Mouse (Mus musculus) stomach, embryonic 16.5 days (tissue): ENCODE results near the gene 4921517D22Rik. TPM values are rescaled to one million over a fixed set of nuclear protein-coding genes. Genes with fewer than 3 reads are reported as not detected.
"Not testable (repeated sequence)": the region's sequence is repeated elsewhere in the genome, so short reads cannot be mapped to it uniquely, and the experiment has no call there.

Experiments used
- ATAC-seq: fragments of 200-750 bp; cut with Nextera tagmentation; 2 replicates; pipeline ENCODE4 v1.8.0; 2017; ENCODE audit warnings: moderate number of reproducible peaks, moderate TSS enrichment; ENCODE audit not compliant: insufficient read depth, low FRiP score
- H3K27ac ChIP-seq: fragments of 300-500 bp; sonication (generic); 2 replicates; pipeline ENCODE4 v1.5.1; 2014; ENCODE audit warnings: low read length
- H3K27me3 ChIP-seq: fragments of 300-500 bp; sonication (generic); 2 replicates; pipeline ENCODE4 v1.6.1; 2014; ENCODE audit warnings: low read length, control low read depth, mixed read lengths; ENCODE audit not compliant: control insufficient read depth, insufficient read depth
- H3K36me3 ChIP-seq: fragments of 300-500 bp; sonication (generic); 2 replicates; pipeline ENCODE4 v1.6.1; 2014; ENCODE audit warnings: low read length; ENCODE audit not compliant: control insufficient read depth, insufficient read depth
- H3K4me1 ChIP-seq: fragments of 300-500 bp; sonication (generic); 2 replicates; pipeline ENCODE4 v1.6.1; 2014; ENCODE audit warnings: low read length, control low read depth, mixed read lengths; ENCODE audit not compliant: control insufficient read depth, insufficient read depth
- H3K4me2 ChIP-seq: fragments of 300-500 bp; sonication (generic); 2 replicates; pipeline ENCODE4 v1.6.1; 2014; ENCODE audit warnings: low read depth, low read length, mixed read lengths
- H3K4me3 ChIP-seq: fragments of 300-500 bp; sonication (generic); replicated peaks from 2 replicates; pipeline ENCODE4 v1.5.1; 2014; ENCODE audit warnings: mild to moderate bottlenecking, low read length
- H3K9ac ChIP-seq: fragments of 300-500 bp; sonication (generic); 2 replicates; pipeline ENCODE4 v1.6.1; 2014; ENCODE audit warnings: low read length
- H3K9me3 ChIP-seq: fragments of 300-500 bp; sonication (generic); replicated peaks from 2 replicates; pipeline ENCODE4 v1.6.1; 2016; ENCODE audit warnings: low read length, control low read depth; ENCODE audit not compliant: control insufficient read depth
- whole genome bisulfite sequencing: fragments of 180-500 bp; shearing (Covaris S2); extraction: QIAGEN DNeasy Blood & Tissue Kit; methylation state at CpG from one replicate; pipeline ENCODE4 v1.1.7; 2014; 5-methylcytosine and 5-hydroxymethylcytosine counted together
- polyA plus RNA-seq: library from polyadenylated mRNA; unstranded; fragments of >200 nt; fragmentation: Nextera tagmentation; extraction: Ambion mirVana; gene quantifications from 2 replicates; pipeline ENCODE4 v1.2.1, GENCODE M21; 2015

Gene 4921517D22Rik
- polyA plus RNA-seq, 1 experiment from 2014 or later, result not detected

DNA sequence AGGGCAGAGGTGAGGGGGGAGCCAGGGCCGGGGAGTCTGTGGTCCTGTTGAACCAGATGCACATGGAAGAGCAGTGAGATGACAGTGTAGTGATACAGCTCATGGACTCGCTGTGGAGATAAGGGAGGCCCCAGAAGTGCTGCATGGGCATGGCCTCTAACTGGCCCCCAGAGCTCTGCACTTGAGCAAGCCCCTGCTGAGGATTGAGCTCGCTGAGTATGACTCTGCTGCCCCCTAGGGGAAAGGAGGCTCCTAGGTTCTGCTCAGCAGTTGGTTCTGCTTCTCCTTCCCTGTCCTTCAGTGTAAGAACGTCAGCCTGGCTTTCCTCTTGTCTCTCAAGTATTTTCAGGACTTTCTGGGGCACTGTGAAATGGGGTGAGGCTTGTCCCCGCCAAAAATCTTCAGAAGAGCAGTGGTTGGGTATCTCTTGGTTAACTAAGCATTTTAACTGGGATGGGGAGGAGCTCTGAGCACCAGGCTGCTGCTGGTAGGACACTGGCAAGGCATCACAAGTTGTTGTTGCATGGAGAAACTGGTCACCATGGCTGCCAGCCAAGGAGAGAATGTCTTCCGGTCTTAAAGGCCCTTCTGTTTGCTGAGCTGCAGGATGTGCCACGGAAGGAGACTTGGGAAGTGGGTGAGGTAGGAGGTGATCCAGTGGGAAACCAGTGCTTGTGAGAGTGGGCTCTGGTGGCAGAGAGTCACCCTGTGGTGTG lies 34.6 kb upstream of the 4921517D22Rik start:
- H3K9me3 ChIP-seq, result no peaks in the 10 kb centered on the region; the same call in 1 of the 2 replicates
- peaks cover 9% of the 10 kb centered on the region; the same call in 1 of the 2 replicates for H3K4me1 ChIP-seq
- 0 out of 2 replicates have a peak overlapping the region, but pooled peaks have one; percentile 5 for H3K9ac ChIP-seq
- 23% methylated on average over 7 of the region's 7 CpGs for WGBS
- no peaks in the 10 kb centered on the region for H3K27me3 ChIP-seq
- ATAC-seq, result peak; percentile 75; the same call in 1 of the 2 replicates
- H3K4me2 ChIP-seq, result no peak overlapping the region
- no peaks in the 10 kb centered on the region for H3K36me3 ChIP-seq
- no peak overlapping the region for H3K27ac ChIP-seq
- no peak overlapping the region for H3K4me3 ChIP-seq

DNA sequence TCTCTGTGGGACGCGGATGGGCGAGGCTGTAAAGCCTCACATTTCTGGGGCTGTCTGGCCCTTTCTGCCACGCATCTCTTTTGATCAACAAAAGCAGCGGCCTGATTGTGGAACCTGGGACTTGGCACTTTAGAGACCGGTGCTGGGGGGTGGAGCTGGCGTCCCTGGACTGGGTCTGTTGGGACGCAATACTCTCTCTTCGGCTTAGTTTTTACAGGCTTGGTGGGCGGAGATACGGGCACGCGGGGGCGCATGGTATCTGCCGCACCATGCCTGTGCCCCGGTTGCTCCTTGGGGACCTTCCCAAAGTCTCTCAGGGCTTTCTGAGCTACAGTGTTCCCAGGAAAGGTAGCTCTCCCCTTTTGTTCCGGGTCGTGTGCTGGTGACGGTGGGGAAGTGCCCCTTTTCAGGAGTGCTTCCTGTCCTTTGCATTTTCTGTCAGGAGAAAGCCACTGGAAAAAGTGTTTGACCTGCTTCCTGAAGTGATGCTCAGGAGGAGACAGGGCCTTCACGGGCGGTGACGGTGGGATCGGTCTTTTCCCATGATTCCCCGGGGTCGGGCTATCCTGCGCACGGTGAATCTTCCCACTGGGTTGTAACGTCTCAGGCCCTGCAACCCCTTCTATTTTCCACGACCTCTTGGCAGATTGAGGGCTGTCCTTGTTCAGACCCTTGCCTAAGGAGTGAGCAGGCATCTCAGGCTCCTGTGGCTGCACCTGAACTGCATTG lies 32.4 kb upstream of the 4921517D22Rik start:
- H3K4me2 ChIP-seq, result peak overlapping the region; percentile 40
- H3K4me3 ChIP-seq, result peak overlapping the region; percentile 13; the same call in 1 of the 2 replicates
- no peak overlapping the region for H3K27ac ChIP-seq
- H3K9ac ChIP-seq, result peak overlapping the region; percentile 34; the same call in 1 of the 2 replicates
- no peak for ATAC-seq
- H3K4me1 ChIP-seq, result peaks cover 9% of the 10 kb centered on the region; the same call in 1 of the 2 replicates
- H3K27me3 ChIP-seq, result no peaks in the 10 kb centered on the region
- no peaks in the 10 kb centered on the region; the same call in 1 of the 2 replicates for H3K9me3 ChIP-seq
- H3K36me3 ChIP-seq, result no peaks in the 10 kb centered on the region
- 28% methylated on average over 29 of the region's 29 CpGs for WGBS

DNA sequence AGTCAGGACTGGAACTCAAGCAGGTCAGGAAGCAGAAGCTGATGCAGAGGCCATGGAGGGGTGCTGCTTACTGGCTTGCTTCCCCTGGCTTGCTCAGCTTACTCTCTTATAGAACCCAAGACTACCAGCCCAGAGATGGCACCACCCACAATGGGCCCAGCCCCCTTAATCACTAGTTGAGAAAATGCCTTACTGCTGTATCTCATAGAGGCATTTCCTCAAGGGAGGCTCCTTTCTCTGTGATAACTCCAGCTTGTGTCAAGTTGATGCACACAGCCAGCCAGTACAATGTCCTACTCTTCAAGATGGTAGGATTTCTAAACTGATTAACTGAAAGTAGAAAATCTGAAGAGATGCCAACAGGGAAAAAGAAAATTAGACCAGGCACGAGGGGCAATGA lies 28.2 kb upstream of the 4921517D22Rik start:
- not testable (repeated sequence) for ATAC-seq, H3K27ac ChIP-seq, H3K4me1 ChIP-seq, H3K36me3 ChIP-seq, H3K4me3 ChIP-seq, H3K4me2 ChIP-seq, H3K27me3 ChIP-seq, H3K9ac ChIP-seq, H3K9me3 ChIP-seq
- WGBS, result 82% methylated on average over 1 of the region's 1 CpGs

DNA sequence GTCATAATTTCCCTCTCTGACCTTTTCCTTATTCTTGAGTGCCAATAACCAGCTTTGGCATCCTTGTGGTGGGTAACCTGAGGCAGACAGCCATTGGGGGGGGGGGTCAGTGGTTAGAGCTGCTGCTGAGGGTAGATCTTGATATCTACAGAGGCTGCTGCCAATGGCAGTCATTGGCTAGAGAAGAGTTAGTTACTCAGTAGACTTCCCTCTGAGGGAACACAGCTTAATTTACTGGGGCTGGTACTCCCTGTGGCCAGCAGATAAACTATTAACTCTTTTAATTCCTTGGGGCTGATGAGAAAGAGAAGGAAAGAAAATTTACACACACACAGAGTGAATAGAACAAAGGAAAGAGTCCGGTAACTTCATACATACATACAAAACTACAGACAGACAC lies 25.6 kb upstream of the 4921517D22Rik start:
- 0 out of 2 replicates have a peak overlapping the region, but pooled peaks have one; percentile 2 for H3K27ac ChIP-seq
- no peak for ATAC-seq
- H3K9ac ChIP-seq, result no peak overlapping the region
- no peaks in the 10 kb centered on the region for H3K9me3 ChIP-seq
- no peaks in the 10 kb centered on the region for H3K27me3 ChIP-seq
- no peaks in the 10 kb centered on the region for H3K36me3 ChIP-seq
- H3K4me3 ChIP-seq, result no peak overlapping the region
- 83% methylated on average over 1 of the region's 1 CpGs for WGBS
- H3K4me1 ChIP-seq, result no peaks in the 10 kb centered on the region
- H3K4me2 ChIP-seq, result no peak overlapping the region

DNA sequence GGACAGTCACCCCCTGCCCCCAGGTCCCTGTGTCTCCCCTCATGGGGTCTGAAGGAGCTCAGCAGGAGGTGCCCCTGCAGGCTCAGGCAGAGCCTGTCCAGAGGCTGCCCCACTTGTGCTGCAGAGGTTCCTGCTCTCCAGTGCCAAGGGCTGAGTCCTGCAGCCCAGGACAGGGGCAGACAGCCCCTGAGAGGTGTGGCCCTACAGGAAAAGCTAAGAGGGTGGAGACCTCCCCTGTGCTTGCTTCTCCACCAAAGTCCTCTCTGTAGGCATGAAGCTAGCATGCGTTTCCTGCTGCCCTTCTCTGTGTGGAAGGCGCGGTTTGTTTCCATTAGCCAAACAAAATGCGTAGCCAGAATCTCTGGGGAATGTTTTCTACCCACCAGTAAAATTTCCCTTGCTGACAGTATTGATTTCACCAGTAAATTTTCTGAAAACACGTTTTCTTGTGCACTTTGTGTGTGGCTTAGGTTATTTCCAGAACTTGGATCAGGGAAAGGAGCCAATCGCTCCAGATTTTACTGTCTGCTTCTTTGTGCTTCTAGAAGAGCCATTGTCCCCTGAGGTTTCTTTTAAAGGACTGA lies 25.0 kb upstream of the 4921517D22Rik start:
- peak; percentile 80; the same call in 1 of the 2 replicates for ATAC-seq
- H3K27me3 ChIP-seq, H3K4me3 ChIP-seq, H3K9me3 ChIP-seq, H3K4me2 ChIP-seq, H3K4me1 ChIP-seq, H3K9ac ChIP-seq, H3K36me3 ChIP-seq: not testable (repeated sequence)
- 0 out of 2 replicates have a peak overlapping the region, but pooled peaks have one; percentile 2 for H3K27ac ChIP-seq
- WGBS, result 26% methylated on average over 6 of the region's 6 CpGs

DNA sequence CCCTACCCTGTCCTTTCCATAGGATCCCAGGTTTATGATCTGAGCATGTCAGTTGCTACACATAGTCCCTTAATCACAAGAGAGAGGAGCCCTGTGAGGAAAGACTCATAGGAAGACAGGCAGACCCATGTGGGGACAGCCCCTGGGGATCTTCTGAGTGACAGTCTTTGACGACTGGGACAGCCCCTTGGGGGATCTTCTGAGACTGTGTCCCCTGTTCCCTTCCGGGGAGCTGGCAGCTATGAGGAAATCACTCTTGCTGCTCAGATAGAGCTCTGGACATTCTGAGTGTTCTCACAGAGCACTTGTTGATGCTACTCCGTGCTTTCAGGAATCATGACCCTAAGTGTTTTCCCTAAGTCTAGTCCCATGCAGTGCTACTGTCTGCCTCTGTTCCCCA lies 19.8 kb upstream of the 4921517D22Rik start:
- no peak overlapping the region for H3K9ac ChIP-seq
- no peak overlapping the region for H3K4me2 ChIP-seq
- H3K9me3 ChIP-seq, result no peaks in the 10 kb centered on the region
- no peaks in the 10 kb centered on the region for H3K36me3 ChIP-seq
- 32% methylated on average over 3 of the region's 3 CpGs for WGBS
- H3K27me3 ChIP-seq, result no peaks in the 10 kb centered on the region
- ATAC-seq, result no peak
- H3K27ac ChIP-seq, result no peak overlapping the region
- no peaks in the 10 kb centered on the region for H3K4me1 ChIP-seq
- H3K4me3 ChIP-seq, result no peak overlapping the region

DNA sequence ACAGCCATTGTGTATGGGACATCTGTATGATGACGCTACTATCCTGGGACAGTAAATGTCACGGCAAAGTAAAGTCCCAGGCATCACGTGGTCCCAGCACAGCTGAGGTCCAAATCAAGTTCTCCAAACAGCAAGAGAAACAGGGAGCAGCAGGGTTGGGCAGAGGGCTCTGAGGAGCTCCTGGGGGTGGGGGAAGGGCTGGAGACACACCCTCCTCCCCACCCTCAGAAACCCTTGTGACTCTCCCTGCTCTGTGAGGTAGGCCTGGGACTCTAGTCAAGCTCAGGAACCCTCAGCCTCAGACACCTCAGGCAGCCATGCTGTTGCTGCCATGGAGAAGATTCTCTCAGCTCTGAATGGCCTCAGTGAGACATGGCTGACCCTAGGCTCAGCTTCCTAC lies 18.1 kb upstream of the 4921517D22Rik start, which contains the start of gene Spata31d1b:
TSS of gene Spata31d1b (plus strand) at position 301 of the 400 bp plus-strand sequence.
- not testable (repeated sequence) for ATAC-seq, H3K9ac ChIP-seq, H3K4me2 ChIP-seq, H3K4me3 ChIP-seq, H3K4me1 ChIP-seq, H3K9me3 ChIP-seq, H3K27ac ChIP-seq, H3K36me3 ChIP-seq, H3K27me3 ChIP-seq
- WGBS, result 67% methylated on average over 3 of the region's 3 CpGs

DNA sequence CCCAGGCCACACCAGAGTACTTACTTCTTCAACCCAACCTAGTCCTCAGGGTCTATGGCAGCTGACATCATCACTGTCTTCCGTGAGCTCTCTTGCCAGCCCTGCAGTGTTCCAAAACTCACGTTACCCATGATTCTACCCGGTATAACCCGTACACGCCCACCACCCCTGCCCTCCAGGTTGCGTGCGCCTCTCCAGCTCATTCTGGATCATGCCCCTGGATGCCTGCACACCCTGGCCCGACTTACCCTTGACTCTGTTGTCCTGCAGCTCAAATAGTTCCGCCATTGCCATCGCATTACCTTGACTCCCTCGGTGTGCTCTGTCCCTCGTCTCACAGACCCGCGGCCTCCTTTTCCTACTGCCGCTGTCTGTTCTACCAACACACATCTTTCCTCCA lies 16.3 kb upstream of the 4921517D22Rik start, which contains the start of gene Spata31d1a:
TSS of gene Spata31d1a (minus strand) at position 101 of the 400 bp plus-strand sequence.
- no peak within 1 kb of the TSS for H3K4me2 ChIP-seq
- H3K9ac ChIP-seq, result no peak within 1 kb of the TSS
- no peaks in the 10 kb centered on the region for H3K4me1 ChIP-seq
- H3K27me3 ChIP-seq, result no peaks in the 10 kb centered on the region
- no peaks in the 10 kb centered on the region for H3K9me3 ChIP-seq
- WGBS, result 85% methylated on average over 15 of the region's 15 CpGs
- no peak within 1 kb of the TSS for H3K27ac ChIP-seq
- H3K4me3 ChIP-seq, result no peak within 1 kb of the TSS
- no peaks in the 10 kb centered on the region for H3K36me3 ChIP-seq
- ATAC-seq, result no peak

DNA sequence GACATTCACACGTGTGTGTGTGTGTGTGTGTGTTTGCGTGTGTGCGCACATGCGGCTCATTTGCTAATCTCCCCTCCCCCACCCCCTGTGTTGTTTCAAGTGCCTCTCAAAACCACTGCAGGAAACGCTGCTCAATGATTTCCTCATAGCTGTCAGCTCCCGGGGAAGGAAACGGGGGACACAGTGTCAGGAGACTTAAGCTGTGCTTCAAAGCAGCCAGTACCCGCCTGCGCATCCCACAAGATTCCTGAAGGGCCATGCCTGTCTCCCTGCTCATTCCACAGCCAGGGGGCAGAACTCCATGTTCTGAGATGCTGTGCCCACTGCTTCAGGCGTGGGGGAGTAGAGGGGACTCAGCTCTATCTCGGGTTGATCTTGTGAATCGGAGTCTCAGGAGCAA lies 10.7 kb upstream of the 4921517D22Rik start:
- H3K27me3 ChIP-seq, result no peaks in the 10 kb centered on the region
- H3K36me3 ChIP-seq, result no peaks in the 10 kb centered on the region
- no peak overlapping the region for H3K4me2 ChIP-seq
- no peak overlapping the region for H3K27ac ChIP-seq
- no peak overlapping the region for H3K4me3 ChIP-seq
- WGBS, result 47% methylated on average over 12 of the region's 12 CpGs
- no peaks in the 10 kb centered on the region for H3K4me1 ChIP-seq
- no peak overlapping the region for H3K9ac ChIP-seq
- ATAC-seq, result peak; percentile 26; the same call in 1 of the 2 replicates
- H3K9me3 ChIP-seq, result no peaks in the 10 kb centered on the region
